Mouse (Mus musculus): ENCODE measurements around the gene Ube2o. TPM values are rescaled to one million over a fixed set of nuclear protein-coding genes. Genes with fewer than 3 reads are reported as not detected.

Gene Ube2o
- total RNA-seq, 2 experiments from 2014 or later, result 99.4 to 104 TPM

- peak in 1 of 2 experiments; percentile 35 for DNase-seq (ENCODE audit: low spot score in 2 of 2)
These were observed 91.4 kb downstream of the Ube2o start for GRCm38 (mm10) chr11:116489771-116490231.

DNA sequence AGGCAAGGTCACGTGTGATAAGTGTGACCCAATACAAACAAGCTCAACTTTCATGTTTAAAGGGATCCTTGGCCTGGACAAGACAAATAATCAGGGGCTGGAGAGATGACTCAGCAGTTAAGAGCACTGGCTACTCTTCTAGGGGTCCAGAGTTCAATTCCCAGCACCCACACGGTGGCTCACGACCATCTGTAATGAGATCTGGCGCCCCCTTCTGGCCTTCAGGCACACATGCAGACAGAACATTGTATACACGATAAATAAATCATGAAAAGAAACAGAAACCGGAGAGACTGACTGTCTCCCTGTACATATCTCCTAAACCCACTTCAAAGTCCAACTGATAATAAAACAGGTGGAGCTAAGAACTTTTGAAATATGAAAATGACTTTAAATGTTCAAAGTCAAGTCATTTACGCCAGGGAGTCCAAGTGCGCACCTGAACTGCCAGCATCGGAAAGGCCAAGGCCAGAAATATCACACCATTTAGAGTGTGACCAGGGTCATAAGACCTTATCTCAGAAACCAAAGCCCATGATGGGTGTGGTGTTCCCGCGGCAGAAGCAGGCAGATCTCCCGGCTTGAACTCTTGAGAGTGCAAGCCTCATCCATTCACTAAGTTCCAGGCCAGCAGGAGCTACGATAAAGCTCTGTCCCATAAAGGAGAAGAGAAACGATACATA, 92.4 kb downstream of the Ube2o start:
- no peak for DNase-seq (ENCODE audit: low spot score in 2 of 2)

DNA sequence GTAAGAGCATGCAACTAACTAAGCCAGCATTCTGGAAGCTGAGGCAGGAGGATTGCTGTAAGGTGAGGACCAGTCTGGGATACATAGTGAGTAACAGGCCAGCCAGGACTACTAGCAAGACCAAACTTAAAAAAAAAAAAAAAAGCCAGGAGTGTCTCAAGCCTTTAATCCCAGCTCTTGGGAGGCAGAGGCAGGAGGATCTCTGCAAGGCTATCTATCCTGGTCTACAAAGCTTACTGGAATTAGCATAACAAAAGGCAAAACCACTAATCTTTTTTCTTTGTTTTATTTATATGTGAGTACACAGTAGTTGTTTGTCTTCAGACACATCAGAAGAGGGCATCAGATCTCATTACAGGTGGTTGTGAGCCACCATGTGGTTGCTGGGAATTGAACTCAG, 93.0 kb downstream of the Ube2o start:
- no peak for DNase-seq (ENCODE audit: low spot score in 2 of 2)

Other genes with a start within 250 kb of the Ube2o start
- 1 to 10 TPM; 6.2 to 7.5 TPM for gene Foxj1, start 246.0 kb downstream of the Ube2o start, total RNA-seq (2021)
- 100 to 1,000 TPM; 245 to 252 TPM for gene Rnf157, start 168.4 kb downstream of the Ube2o start, total RNA-seq (2021)
- gene Ubald2, start 147.4 kb downstream of the Ube2o start, total RNA-seq (2021), result 10 to 100 TPM; 33.3 to 40.5 TPM
- not detected for gene Qrich2, start 115.2 kb downstream of the Ube2o start, total RNA-seq (2021)
- gene Prpsap1, start 87.2 kb downstream of the Ube2o start, total RNA-seq (2021), result 10 to 100 TPM; 87.0 to 91.5 TPM
- gene Sphk1, start 50.5 kb downstream of the Ube2o start, total RNA-seq (2021), result 1 to 10 TPM in 1 of 2 experiments, under 1 TPM in 1; 0.84 to 2.3 TPM
- gene Aanat, start 5.0 kb upstream of the Ube2o start, total RNA-seq (2021), result 1 to 10 TPM in 1 of 2 experiments, under 1 TPM in 1; 0.33 to 1.1 TPM
- 1 to 10 TPM; 1.1 to 1.3 TPM for gene Rhbdf2, start 45.6 kb upstream of the Ube2o start, total RNA-seq (2021)
- 1 to 10 TPM; 5.6 to 5.8 TPM for gene Prcd, start 72.1 kb upstream of the Ube2o start, total RNA-seq (2021)
- gene Cygb, start 72.9 kb upstream of the Ube2o start, total RNA-seq (2021), result 10 to 100 TPM; 71.3 to 80.7 TPM
- not detected for gene St6galnac1, start 194.1 kb upstream of the Ube2o start, total RNA-seq (2021)
- 10 to 100 TPM; 21.1 to 21.5 TPM for gene Mxra7, start 246.6 kb upstream of the Ube2o start, total RNA-seq (2021)

All from layer of hippocampus, adult 18-20 months (tissue).